Mouse (Mus musculus) megakaryocyte progenitor cell, adult 5-6 weeks (primary cell): ENCODE data around the gene Mycbpap. TPM values are rescaled to one million over a fixed set of nuclear protein-coding genes. Genes with fewer than 3 reads are reported as not detected.

Experiments used
- ATAC-seq: replicated peaks from 2 replicates; pipeline ENCODE4 v1.8.0; 2016; ENCODE audit warnings: mild to moderate bottlenecking, moderate TSS enrichment, inconsistent platforms; ENCODE audit not compliant: poor library complexity
- total RNA-seq, 2 experiments: library from RNA; stranded (forward) in 1 of 2; stranded (reverse) in 1 of 2; fragments of 157-497, 149-512 nt in 1 of 2; fragments of 200-1000 nt in 1 of 2; gene quantifications; 2 replicates each; pipeline versions ENCODE4 v1.2.3 to v1.2.4; 2015 to 2017

The Mycbpap gene
- total RNA-seq, 2 experiments from 2014 or later: 2.5 TPM; not detected in 1

DNA sequence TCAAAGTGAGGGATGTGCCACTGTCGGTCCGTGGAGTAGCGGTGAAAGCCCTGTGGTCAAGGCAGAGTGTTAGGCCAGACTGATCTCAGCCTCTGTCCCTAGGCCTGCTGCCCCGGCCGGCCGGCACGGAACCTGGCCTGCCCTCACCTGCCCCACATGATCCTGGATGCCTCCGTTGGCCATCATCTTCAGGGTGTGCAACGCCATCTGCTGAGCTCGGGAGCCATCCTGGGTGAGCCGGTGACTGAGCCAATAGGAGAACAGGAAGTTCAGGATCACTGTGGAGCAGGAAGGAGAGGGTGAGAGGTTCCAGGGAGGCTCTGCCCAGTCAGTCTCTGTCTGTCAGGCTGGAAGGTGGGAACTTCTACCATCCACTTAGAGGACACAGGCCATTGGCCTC lies 38.1 kb downstream of the Mycbpap start:
- no peak for ATAC-seq

DNA sequence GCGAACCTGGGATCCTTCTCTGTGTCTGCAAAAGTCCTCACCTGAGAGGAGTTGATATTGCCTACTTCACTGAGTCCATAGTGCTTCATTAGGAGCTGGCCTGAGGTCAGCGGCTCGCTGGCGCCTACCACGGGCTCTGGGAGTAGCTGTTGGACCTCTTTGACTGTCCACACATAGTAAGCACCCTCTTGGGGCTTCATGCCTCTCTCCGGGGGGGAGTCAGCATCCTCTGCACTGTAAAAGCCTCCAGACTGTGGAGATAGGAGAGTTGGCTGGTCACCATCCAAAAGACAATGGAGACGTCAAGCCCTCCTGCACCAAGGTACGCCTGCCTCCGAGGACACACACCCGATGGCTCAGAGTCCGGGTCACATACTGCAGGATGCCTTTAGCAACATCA lies 38.8 kb downstream of the Mycbpap start:
- ATAC-seq: no peak

DNA sequence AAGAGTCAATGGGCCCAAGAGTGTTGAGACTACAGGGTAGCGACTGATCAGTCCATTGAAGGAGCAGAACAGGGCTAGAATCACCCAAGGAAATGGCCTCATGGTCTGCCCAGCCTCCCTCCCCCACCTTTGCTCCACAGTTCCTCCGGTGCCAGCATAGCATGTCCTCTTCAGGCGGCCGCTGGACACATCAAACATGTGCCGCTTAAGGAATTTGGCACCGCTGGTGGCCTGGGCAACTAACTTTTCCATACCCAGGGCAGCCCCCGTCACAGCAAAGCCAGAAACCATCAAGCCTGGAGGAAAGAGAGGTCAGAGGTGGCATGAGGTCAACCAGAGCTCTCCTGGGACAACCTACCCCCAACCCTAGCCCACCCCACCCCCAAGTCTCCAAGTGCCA lies 39.6 kb downstream of the Mycbpap start:
- ATAC-seq: no peak

DNA sequence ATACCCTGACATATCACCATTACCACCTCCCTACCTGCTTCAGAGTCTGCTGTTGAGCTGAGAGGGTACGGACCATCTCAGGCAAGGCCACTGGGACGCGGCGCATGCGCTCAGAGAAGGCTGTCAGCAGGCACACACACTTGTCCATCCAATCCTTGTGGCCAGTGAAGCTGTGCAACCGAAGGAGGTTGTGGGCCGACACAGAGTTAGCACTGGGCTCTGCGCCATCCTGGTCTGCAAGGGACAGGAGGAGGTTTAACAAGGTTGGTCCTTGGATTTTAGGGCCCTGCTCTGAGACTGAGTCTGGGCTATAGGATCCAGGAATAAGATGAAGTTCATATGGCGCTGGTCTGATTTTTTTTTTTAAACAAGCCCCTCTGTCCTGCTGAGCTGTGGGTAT lies 41.2 kb downstream of the Mycbpap start:
- ATAC-seq: no peak

DNA sequence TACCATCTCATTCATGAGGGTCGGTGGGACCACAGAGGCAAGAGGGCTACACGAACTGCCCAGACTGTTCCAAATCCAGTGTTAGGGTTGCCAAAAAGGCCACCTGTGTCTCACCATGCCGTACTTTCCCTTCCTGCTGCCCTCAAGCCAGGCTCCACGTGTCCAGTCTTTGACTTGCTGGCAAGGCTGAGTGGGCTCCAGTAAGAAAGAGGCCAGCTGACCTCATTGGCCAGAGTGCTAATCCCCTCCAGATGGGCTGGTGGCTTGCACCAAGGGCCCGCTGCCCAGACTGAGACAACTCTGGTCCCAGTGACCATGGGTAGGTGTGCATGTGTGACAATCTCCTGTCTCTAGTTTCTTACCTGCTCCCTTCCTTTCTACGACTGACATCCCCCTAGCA lies 43.9 kb downstream of the Mycbpap start:
- ATAC-seq: no peak

DNA sequence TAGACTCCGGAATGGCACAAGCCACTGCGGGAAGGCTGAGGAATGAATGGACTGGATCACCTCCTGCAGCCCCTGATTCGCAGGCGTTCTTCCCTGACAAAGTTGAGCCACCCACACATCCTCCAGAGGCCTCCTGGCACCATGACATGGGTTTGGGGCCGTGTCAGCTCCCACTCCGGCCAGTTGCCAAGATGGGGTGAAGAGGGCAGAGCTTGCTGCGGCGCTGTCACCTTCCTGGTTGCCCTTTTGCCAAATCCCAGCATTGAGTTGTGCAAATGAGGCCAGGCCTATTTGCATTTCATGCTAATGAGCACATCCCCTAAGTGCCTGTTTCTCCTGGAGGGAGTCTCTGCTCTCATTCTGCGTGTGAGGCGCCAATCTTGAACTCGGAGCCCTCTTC lies 45.8 kb downstream of the Mycbpap start:
- no peak for ATAC-seq

DNA sequence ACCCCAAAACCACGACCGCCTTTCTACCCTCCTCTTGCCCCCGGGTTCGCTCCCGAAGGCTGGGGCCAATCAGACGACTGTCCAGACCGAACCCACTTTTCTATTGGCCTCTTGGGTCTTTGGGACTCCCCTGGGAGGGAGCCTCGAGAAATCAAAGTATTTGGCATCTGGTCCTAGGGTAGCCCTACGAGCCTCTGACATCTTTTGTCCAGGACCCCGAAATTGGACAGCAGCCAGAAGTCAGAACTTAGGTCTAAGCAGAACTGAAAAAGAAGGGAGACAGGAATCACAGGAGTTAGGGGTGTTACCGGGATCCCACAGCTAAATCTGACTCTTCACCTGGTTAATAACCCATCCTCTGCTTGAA lies 47.0 kb downstream of the Mycbpap start:
- no peak for ATAC-seq

DNA sequence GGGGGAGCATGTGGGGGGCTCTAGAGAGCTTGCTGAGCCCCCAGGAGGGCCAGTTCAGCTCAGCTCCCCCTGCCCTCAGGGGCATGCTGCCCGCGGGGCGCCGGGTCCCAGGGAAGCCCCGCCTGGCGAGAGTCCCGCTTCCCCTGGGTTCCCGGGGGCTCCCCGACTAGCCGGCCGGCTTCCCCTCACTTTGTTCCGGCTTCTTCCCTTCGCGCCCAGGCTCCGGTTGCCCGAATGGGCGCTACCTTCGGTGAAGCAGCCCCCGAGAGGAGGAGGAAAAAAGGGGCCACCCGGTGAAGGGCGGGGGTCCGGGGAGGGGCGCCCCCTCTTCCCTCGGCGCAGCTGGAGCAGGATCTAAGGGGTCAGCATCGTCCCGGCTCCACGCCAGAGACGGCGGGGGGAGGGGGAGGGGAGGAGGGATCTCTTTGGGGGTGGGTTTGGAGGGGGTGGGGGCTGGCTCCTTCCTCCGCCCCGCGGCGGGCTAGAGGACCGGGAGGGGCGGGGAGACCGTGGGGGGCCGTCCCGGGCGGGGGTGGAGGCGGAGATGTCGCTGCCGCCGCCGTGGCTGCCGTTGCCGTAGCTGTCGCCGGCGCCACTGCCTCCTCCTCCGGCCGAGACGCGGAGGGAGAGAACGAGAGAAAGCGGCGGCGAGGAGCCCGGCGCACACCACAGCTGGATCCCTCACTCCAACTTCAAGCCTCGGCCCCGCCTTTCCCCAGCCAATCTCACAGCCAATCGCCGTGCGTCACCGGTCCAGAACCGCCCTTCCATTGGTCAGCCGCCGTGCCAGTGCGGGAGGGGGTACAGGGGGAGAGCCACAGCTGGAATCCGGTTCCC lies 47.6 kb downstream of the Mycbpap start, which contains the start of gene Cacna1g:
Gene Cacna1g, minus strand, starts transcription at position 492 of the 837 bp plus-strand sequence.
- ATAC-seq: peak; percentile 88

DNA sequence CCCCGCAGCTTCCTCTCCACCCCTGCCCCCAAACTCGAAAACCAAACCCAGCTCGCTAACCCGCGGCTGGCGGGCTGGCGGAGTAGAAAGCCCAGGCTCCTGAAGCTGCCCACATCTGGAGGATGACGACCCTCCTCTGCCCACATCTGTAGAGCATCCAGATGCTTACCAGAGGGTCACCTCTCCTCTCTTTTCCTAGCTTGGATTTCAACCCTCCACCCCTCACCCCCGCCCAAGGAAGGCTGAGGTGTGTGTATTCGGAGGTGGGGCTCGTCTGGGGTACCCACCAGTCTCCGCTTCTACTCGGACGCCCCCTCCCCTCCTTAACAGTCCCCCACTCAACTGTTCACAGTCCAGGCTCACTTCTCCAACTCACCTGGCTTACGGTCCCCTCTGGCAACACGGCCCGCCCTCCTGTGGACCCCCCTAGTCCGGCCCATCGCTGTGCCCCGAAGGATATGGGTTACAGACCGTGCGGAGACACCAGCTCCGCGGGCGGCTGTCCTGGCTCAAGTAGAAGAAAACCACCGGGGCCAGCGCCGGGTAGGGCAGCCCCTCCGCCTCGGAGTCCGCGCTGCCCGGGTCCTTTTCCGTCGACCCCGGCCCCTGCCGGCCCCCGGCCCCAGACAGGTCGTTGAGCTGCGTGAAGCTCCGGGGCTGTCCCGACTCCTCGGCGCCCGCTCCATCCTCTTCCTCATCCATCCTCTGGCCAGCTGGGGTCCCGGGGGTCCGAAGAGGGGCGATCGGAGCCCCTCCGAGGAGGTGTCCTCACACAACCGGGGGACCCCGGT lies 48.4 kb downstream of the Mycbpap start:
- ATAC-seq: no peak

DNA sequence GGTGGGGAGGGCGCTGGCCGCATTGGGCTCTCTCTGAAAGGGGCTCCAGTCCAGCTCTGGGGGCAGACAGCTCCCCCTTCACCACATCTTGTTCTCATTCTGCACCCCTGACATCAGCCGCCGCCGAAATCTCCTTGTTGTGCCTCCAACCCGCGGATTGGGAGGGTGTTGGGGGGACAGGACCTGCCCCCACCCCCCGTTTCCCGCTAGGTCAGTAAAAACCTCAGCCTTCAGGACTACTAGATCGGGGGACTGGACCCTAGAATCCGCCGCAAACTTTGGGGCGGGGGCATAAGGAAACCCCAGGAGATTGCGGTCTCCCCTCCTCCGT lies 49.0 kb downstream of the Mycbpap start:
- no peak for ATAC-seq

DNA sequence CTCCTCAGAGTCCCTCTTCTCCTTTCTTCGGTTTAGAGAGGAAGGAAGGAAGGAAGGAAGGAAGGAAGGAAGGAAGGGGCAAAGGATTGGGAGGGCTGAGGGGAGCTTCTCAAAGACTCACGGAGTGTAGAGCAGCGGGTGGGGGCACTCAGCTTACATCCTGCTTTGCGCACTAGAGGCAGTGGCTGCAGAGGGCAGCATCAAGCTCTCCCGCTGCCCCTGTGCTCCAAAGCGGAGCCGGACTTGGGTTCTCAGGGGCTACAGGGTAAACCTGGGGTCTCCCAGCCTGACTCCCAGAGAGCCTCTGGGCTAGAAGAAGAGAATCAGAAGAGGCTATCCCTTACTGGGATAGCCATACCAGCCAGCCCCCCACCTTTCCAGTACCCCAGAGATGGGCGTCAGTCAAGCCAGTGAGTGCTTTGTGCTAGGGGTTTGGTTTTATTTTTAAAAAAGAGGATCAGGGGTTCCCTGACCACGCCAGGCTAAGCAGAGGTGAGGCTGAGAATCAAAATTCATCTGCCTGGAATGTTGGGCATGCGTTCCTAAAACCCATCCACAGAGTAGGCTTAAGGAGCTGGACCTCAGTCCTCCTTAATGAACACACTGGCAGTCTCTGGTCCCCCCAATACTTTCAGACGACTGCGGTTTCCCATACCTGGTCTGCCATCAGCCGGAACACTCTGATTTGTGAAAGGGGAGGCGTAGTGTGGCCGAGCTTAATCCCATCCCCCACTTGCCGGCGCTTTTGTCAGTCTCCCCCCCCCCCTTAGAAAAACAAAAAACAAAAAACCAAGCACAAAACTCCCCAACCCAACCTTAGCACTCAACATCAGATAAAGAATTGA lies 49.6 kb downstream of the Mycbpap start:
- ATAC-seq: no peak

DNA sequence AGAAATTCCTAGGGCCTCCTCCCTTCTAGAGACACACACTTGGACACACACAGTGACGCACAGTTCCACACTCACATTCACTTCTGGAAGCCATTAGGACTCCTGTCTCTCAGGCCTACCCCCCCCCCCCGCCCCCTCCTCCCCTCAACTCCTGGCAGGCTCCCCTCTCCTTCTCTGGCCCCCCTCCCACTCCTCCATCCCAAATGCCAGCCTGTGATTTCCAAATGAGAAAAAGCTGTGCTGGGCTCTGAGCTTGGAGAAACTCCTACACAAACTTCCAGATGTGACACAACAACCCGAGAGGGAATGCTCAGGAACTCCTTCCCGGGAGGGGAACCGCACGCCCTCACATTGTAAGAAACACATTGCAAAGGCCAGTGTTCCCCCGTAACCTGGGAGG lies 51.2 kb downstream of the Mycbpap start:
- ATAC-seq: no peak

DNA sequence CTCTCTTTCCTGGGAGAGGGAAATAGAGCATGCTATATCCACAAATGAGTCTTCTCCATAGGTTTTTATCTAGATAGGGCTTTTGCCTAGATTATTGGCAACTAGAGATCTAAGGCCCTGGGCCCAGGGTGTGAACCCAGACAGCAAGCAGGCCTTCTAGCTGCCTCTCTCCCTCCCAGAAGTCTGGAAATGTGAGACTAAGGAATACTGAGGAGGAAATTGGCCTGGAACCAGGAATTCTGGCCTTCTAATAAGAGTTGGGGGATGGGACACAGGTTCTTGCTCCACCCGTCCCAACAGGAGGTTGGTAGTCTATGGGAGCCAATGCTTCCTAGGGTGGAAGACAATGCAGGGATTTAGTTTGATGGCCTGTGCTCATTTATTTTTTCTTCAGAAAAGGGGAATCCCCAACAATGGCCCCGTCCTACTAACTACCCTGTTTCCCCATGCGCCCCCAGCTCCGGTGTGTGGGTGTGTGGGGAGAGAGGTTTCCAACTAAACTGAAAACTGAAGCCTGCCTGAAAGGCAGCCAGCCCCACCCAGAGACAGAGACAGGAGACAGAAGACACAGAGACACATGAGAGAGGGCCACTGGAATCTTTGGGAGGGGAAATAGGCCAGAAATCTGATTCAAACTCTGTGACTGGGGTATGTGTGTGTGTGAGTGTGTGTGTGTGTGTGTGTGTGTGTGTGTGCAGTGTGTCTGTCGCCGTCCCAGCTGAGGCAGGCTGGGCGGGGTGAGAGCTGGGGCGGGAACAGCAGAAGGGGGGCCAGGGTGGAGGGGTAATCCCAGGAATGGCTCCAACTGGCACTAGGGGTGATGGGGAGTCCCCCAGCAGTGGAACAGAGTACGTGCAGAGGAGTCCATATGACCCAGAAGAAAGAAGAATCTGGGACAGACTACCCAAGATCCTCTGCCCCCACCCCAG lies 52.1 kb downstream of the Mycbpap start:
- no peak for ATAC-seq

DNA sequence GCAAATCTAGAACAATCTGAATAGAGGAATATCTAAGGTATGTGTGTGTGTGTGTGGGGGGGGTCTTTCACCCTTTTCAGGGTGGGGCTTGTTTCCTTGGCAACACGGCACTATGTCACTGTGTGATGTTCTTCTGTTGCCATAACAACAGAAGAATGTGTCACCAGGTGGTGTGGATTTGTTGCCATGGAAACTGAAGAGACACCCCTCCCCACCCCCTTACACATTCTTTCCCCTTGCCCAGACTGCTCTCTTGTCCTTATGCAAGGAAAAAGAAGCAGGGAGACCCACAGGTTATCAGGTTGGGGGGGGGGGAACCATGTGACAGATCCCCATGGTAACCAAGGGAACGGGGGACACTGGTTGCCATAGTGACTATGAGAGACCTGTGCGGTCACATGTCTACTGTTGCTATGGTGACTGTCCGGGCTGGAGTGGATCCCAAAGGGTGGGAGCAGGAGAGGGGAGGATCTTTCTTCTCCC lies 52.9 kb downstream of the Mycbpap start:
- no peak for ATAC-seq

DNA sequence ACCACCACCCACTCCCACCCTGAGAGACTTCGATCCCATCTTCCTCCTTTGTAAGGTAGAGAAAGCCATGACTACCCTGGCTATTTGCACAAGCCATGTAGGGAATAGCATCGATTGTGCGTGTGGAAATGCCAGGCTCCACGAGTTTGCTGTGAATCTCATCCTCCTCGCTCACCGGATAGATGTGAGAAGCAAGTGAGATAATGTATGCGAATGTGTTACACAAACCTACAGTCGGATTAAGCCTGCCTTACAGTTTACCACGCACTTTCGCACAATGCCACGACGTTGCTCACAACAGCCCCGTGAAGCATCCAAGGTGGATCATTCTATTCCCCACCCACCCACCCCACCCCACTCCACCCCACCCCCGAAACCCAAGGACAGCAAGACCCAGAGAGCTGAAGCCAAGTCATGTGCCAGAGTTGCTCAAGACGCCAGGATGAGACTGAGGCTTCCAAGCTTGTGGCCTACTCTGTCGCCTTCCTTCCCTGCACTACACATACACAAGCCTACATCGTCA lies 55.1 kb downstream of the Mycbpap start:
- no peak for ATAC-seq

DNA sequence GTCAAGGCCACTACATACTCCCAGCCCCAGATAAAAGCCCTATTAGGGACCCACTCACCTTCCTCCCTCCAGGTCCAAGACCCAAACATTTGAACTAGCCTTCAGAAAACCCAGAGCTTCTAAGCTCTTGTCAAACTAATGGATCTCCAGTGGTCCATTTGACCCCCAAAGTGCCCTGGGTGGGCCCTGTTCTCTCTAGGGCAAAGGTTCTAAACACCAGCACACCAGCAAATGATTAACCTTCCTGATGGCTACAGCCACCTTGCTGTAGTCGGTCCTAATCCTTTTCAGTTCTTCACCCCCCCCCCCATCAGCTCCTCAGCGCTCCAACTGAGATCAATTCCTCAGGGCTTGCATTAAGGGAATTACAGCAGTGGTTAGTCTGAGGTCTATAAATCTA lies 57.4 kb downstream of the Mycbpap start:
- ATAC-seq: no peak

DNA sequence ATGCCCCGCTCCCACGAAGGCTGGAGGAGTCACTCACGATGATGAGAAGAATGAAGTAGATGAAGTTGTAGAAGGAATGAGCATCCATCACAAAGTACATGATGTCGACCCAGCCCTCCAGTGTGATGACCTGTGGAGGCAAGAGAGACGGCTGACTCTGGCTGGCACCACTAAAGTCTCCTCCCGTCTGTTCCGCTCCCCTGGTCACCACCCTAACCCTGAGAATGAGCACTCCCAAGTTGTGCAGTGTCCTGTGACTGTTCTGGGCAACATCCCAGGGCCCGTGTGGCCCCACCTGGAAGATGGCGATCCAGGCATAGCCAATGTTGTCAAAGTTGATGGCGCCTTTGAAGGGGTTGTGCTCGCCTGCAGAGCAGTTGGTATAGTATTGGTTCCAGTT lies 59.7 kb downstream of the Mycbpap start:
- ATAC-seq: no peak

DNA sequence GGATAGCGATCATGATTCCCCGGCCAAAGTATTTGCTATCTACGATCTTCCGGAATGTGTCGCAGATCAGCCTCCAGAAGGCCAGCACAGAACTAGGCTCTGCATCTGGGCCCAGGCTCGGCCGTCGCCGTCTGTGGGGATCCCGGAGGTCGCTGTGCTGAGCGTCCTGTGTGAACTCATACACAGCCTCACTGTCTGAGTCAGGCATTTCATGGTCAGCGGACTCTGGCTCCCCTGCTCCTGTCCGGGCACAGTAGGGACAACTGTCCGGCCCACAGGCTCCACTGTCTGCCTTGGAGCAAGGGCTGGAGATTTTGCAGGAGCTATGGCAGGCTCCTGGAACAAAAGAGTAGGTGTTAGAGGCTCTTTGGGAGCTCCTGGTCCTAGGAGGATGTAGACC lies 64.5 kb downstream of the Mycbpap start:
- ATAC-seq: no peak

DNA sequence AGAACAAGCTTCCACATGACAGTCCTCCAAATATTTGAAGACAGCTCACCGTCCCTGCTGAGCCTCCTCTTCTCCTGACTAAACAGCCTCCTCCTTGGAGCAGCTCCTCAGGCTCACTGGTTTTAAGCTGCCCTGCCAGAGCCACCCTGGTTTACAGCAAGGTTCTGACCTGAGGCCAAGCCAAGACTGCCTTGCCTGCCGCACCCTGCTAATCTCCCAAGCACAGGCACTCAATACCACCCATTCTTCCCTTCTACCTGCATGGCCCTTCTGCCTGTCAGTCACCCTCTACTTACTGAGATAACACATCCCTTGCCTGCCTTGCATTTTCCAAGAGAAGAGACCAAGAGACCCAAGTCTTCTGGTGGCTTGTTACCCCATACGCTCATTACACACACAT lies 65.2 kb downstream of the Mycbpap start:
- ATAC-seq: peak; percentile 90
